Mouse (Mus musculus): ENCODE data around the gene Cphx1. TPM values are rescaled to one million over a fixed set of nuclear protein-coding genes. Genes with fewer than 3 reads are reported as not detected.
"Not testable (repeated sequence)": the region's sequence is repeated elsewhere in the genome, so short reads cannot be mapped to it uniquely, and the experiment has no call there.

The Cphx1 gene
- total RNA-seq, 1 experiment, result 1.0 TPM

GRCm38 (mm10) chr14:25926814-25927561, 11.1 kb upstream of the Cphx1 start:
- H3K9ac ChIP-seq (ENCODE audit: insufficient read depth, low read depth, low read length, poor library complexity, severe bottlenecking); H3K4me1 ChIP-seq (ENCODE audit: control insufficient read depth in 2 of 2, insufficient read depth in 2 of 2, low read length in 2 of 2, poor library complexity in 1 of 2); H3K36me3 ChIP-seq (ENCODE audit: control insufficient read depth, insufficient read depth, low read length, poor library complexity, severe bottlenecking); H3K9me3 ChIP-seq (ENCODE audit: control insufficient read depth, insufficient read depth, low read depth, low read length); H3K4me3 ChIP-seq (ENCODE audit: insufficient read depth in 1 of 2, low read depth in 1 of 2, low read length in 2 of 2, poor library complexity in 1 of 2, severe bottlenecking in 1 of 2); in situ Hi-C loops (cut with MboI; ENCODE audit: low sequenced_read_pairs in 2 of 2, unreplicated experiment in 2 of 2); H3K27ac ChIP-seq (ENCODE audit: insufficient read depth, low read depth, low read length, poor library complexity, severe bottlenecking); DNase-seq (ENCODE audit: low read depth, low spot score): not testable (repeated sequence)

GRCm38 (mm10) chr14:25927562-25927881, 10.6 kb upstream of the Cphx1 start, which contains the start of gene Tmem254a:
TSS of gene Tmem254a (minus strand) at chr14:25927672.
- H3K9ac ChIP-seq (ENCODE audit: insufficient read depth, low read depth, low read length, poor library complexity, severe bottlenecking); H3K9me3 ChIP-seq (ENCODE audit: control insufficient read depth, insufficient read depth, low read depth, low read length); H3K36me3 ChIP-seq (ENCODE audit: control insufficient read depth, insufficient read depth, low read length, poor library complexity, severe bottlenecking); H3K27ac ChIP-seq (ENCODE audit: insufficient read depth, low read depth, low read length, poor library complexity, severe bottlenecking); DNase-seq (ENCODE audit: low read depth, low spot score); H3K4me3 ChIP-seq (ENCODE audit: insufficient read depth in 1 of 2, low read depth in 1 of 2, low read length in 2 of 2, poor library complexity in 1 of 2, severe bottlenecking in 1 of 2); in situ Hi-C loops (cut with MboI; ENCODE audit: low sequenced_read_pairs in 2 of 2, unreplicated experiment in 2 of 2); H3K4me1 ChIP-seq (ENCODE audit: control insufficient read depth in 2 of 2, insufficient read depth in 2 of 2, low read length in 2 of 2, poor library complexity in 1 of 2): not testable (repeated sequence)

DNA sequence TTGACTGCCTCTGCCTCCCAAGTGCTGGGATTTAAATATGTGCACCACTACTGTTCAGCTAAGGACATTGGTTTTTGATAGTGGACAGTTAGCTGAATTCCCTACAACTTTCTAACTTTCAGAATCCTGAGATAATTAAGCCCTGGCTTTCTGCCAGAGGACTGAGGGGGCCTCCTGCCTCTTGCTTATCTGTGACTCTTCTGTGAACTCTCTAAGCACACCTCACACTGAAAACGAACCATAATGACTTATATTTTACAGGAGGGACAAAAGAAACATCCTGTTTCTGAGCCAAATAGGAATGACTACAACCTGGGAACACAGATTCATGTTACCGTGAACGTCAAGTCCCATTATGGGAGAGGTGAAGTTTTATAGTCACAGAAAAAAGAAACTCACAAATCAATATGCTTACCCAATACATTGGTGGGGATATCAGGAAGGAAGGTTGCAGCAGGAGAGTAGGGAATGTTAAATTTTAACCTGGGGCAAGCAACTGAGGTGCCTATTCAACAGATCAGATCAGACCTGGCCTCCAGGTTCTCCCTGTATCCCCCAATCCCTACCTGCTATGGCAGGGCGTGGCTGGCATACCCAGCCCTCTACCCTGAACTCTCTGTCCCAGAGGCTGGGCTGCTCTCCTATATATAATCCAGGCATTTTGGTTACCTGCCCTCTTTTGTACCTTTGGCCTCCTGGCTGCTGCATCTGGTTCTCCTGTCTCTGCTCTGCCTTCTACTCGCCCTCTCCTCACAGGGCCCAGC, 1.1 kb upstream of the Cphx1 start:
- H3K36me3 ChIP-seq (ENCODE audit: control insufficient read depth, insufficient read depth, low read length, poor library complexity, severe bottlenecking); H3K4me1 ChIP-seq (ENCODE audit: control insufficient read depth in 2 of 2, insufficient read depth in 2 of 2, low read length in 2 of 2, poor library complexity in 1 of 2); H3K27ac ChIP-seq (ENCODE audit: insufficient read depth, low read depth, low read length, poor library complexity, severe bottlenecking); H3K9me3 ChIP-seq (ENCODE audit: control insufficient read depth, insufficient read depth, low read depth, low read length); H3K4me3 ChIP-seq (ENCODE audit: insufficient read depth in 1 of 2, low read depth in 1 of 2, low read length in 2 of 2, poor library complexity in 1 of 2, severe bottlenecking in 1 of 2); in situ Hi-C loops (cut with MboI; ENCODE audit: low sequenced_read_pairs in 2 of 2, unreplicated experiment in 2 of 2); H3K9ac ChIP-seq (ENCODE audit: insufficient read depth, low read depth, low read length, poor library complexity, severe bottlenecking); DNase-seq (ENCODE audit: low read depth, low spot score): not testable (repeated sequence)

DNA sequence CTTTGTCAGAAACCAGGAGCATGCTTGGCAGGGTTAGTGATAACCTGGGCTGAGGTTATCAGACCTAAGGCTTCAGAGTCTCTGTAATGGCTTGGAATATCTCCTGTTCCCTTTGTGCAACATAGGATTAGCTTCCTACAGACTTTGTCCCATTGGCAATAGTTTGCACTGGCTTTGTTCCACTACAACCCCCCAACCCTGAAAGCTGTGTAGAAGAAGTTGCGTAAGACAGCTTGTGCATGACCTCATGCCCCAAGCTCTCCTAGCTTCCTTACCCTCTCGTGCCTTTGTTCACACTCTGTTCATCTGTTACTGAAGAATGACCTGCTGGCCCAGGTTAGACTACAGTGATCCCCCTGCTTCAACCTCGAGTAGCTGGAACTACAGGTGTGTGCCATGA, 19.8 kb downstream of the Cphx1 start:
- H3K4me1 ChIP-seq (ENCODE audit: control insufficient read depth in 2 of 2, insufficient read depth in 2 of 2, low read length in 2 of 2, poor library complexity in 1 of 2); H3K27ac ChIP-seq (ENCODE audit: insufficient read depth, low read depth, low read length, poor library complexity, severe bottlenecking); DNase-seq (ENCODE audit: low read depth, low spot score); H3K36me3 ChIP-seq (ENCODE audit: control insufficient read depth, insufficient read depth, low read length, poor library complexity, severe bottlenecking); H3K9ac ChIP-seq (ENCODE audit: insufficient read depth, low read depth, low read length, poor library complexity, severe bottlenecking); H3K9me3 ChIP-seq (ENCODE audit: control insufficient read depth, insufficient read depth, low read depth, low read length); H3K4me3 ChIP-seq (ENCODE audit: insufficient read depth in 1 of 2, low read depth in 1 of 2, low read length in 2 of 2, poor library complexity in 1 of 2, severe bottlenecking in 1 of 2); in situ Hi-C loops (cut with MboI; ENCODE audit: low sequenced_read_pairs in 2 of 2, unreplicated experiment in 2 of 2): not testable (repeated sequence)

DNA sequence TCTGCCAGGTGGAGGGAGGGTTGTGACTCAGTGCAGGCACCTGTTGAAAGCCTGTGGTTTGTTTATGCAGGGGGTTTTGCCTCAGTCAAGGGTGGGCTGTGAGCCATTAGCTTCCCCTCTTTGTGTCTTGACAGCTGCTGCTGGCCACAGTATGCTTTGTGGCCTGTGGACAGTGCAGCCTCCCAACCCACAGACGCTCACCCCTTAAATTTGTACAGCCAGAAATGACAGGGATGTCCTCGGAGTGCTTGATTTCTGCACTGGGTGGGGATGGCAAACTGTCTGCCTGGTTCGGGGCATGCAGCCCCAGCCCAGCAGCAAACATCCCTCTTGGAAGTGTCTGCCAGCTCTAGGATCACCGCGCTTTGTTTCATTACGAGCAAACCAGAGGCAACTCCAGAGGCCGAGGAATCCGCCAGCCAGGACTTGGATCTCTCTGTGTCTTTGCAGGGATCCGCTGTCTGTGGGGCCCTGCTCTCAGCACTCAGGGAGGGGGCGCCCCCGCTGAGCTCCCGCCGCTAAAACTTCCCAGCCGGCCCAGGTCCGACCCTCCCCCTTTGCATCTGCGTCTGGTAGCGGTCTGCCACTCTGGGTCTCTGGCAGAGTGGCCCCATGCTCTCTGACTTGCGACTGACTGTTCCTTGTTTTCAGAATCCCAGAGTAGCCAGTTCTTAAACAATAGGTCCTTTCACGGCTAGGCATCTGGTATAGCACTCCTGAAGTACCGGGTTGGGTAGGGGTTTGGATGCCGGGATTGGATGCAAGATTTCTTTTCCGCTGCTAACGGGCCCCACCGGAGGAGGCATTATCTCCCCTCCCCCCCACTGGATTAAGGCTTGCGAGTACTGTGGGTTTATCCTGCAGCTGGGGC, 40.5 kb downstream of the Cphx1 start, which contains the start of gene Duxbl1:
Duxbl1 (plus strand) TSS at position 207 of the 871 bp plus-strand sequence.
- H3K4me3 ChIP-seq (ENCODE audit: insufficient read depth in 1 of 2, low read depth in 1 of 2, low read length in 2 of 2, poor library complexity in 1 of 2, severe bottlenecking in 1 of 2); H3K9ac ChIP-seq (ENCODE audit: insufficient read depth, low read depth, low read length, poor library complexity, severe bottlenecking); H3K9me3 ChIP-seq (ENCODE audit: control insufficient read depth, insufficient read depth, low read depth, low read length); DNase-seq (ENCODE audit: low read depth, low spot score); H3K36me3 ChIP-seq (ENCODE audit: control insufficient read depth, insufficient read depth, low read length, poor library complexity, severe bottlenecking); H3K4me1 ChIP-seq (ENCODE audit: control insufficient read depth in 2 of 2, insufficient read depth in 2 of 2, low read length in 2 of 2, poor library complexity in 1 of 2); in situ Hi-C loops (cut with MboI; ENCODE audit: low sequenced_read_pairs in 2 of 2, unreplicated experiment in 2 of 2); H3K27ac ChIP-seq (ENCODE audit: insufficient read depth, low read depth, low read length, poor library complexity, severe bottlenecking): not testable (repeated sequence)

GRCm38 (mm10) chr14:25979242-25979941, 41.3 kb downstream of the Cphx1 start:
- H3K4me1 ChIP-seq (ENCODE audit: control insufficient read depth in 2 of 2, insufficient read depth in 2 of 2, low read length in 2 of 2, poor library complexity in 1 of 2); H3K9me3 ChIP-seq (ENCODE audit: control insufficient read depth, insufficient read depth, low read depth, low read length); H3K4me3 ChIP-seq (ENCODE audit: insufficient read depth in 1 of 2, low read depth in 1 of 2, low read length in 2 of 2, poor library complexity in 1 of 2, severe bottlenecking in 1 of 2); DNase-seq (ENCODE audit: low read depth, low spot score); H3K36me3 ChIP-seq (ENCODE audit: control insufficient read depth, insufficient read depth, low read length, poor library complexity, severe bottlenecking); H3K9ac ChIP-seq (ENCODE audit: insufficient read depth, low read depth, low read length, poor library complexity, severe bottlenecking); H3K27ac ChIP-seq (ENCODE audit: insufficient read depth, low read depth, low read length, poor library complexity, severe bottlenecking); in situ Hi-C loops (cut with MboI; ENCODE audit: low sequenced_read_pairs in 2 of 2, unreplicated experiment in 2 of 2): not testable (repeated sequence)

- H3K4me1 ChIP-seq (ENCODE audit: control insufficient read depth in 2 of 2, insufficient read depth in 2 of 2, low read length in 2 of 2, poor library complexity in 1 of 2); H3K9me3 ChIP-seq (ENCODE audit: control insufficient read depth, insufficient read depth, low read depth, low read length); DNase-seq (ENCODE audit: low read depth, low spot score); H3K27ac ChIP-seq (ENCODE audit: insufficient read depth, low read depth, low read length, poor library complexity, severe bottlenecking); in situ Hi-C loops (cut with MboI; ENCODE audit: low sequenced_read_pairs in 2 of 2, unreplicated experiment in 2 of 2); H3K36me3 ChIP-seq (ENCODE audit: control insufficient read depth, insufficient read depth, low read length, poor library complexity, severe bottlenecking); H3K4me3 ChIP-seq (ENCODE audit: insufficient read depth in 1 of 2, low read depth in 1 of 2, low read length in 2 of 2, poor library complexity in 1 of 2, severe bottlenecking in 1 of 2); H3K9ac ChIP-seq (ENCODE audit: insufficient read depth, low read depth, low read length, poor library complexity, severe bottlenecking): not testable (repeated sequence)
These were observed 43.8 kb downstream of the Cphx1 start for GRCm38 (mm10) chr14:25981880-25982279.
